Mouse (Mus musculus) intestine, embryonic 14.5 days (tissue): ENCODE measurements around the gene Syne2. TPM values are rescaled to one million over a fixed set of nuclear protein-coding genes. Genes with fewer than 3 reads are reported as not detected.

Experiments
- ATAC-seq: fragments of 200-750 bp; cut with Nextera tagmentation; replicated peaks from 2 replicates; pipeline ENCODE4 v1.8.0; 2017; ENCODE audit warnings: low read depth, moderate number of reproducible peaks, moderate TSS enrichment, moderate library complexity; ENCODE audit not compliant: low FRiP score, low TSS enrichment
- DNase-seq: peaks from one replicate; pipeline ENCODE4 v3.0.0-alpha.2; 2018; ENCODE audit warnings: low spot score
- H3K27ac ChIP-seq: fragments of 300-500 bp; sonication (generic); 2 replicates; pipeline ENCODE4 v1.5.1; 2014; ENCODE audit warnings: low read depth, mild to moderate bottlenecking, control low read depth
- H3K27me3 ChIP-seq: fragments of 300-500 bp; sonication (generic); replicated peaks from 2 replicates; pipeline ENCODE4 v1.6.1; 2014; ENCODE audit warnings: low read length, control low read depth; ENCODE audit not compliant: control insufficient read depth, insufficient read depth
- H3K36me3 ChIP-seq: fragments of 300-500 bp; sonication (generic); 2 replicates; pipeline ENCODE4 v1.6.1; 2014; ENCODE audit warnings: low read length, control low read depth; ENCODE audit not compliant: control insufficient read depth, insufficient read depth
- H3K4me1 ChIP-seq: fragments of 300-500 bp; sonication (generic); replicated peaks from 2 replicates; pipeline ENCODE4 v1.6.1; 2014; ENCODE audit warnings: low read length, control low read depth, mixed read lengths; ENCODE audit not compliant: control insufficient read depth, insufficient read depth
- H3K4me2 ChIP-seq: fragments of 300-500 bp; sonication (generic); 2 replicates; pipeline ENCODE4 v1.6.1; 2014; ENCODE audit warnings: low read length
- H3K4me3 ChIP-seq: fragments of 300-500 bp; sonication (generic); 2 replicates; pipeline ENCODE4 v1.5.1; 2014; ENCODE audit warnings: low read depth, low read length, control low read depth, mixed read lengths
- H3K9ac ChIP-seq: fragments of 300-500 bp; sonication (generic); 2 replicates; pipeline ENCODE4 v1.6.1; 2014; ENCODE audit warnings: mild to moderate bottlenecking, low read length
- H3K9me3 ChIP-seq: fragments of 300-500 bp; sonication (generic); 2 replicates; pipeline ENCODE4 v1.6.1; 2016; ENCODE audit warnings: low read length, control low read depth; ENCODE audit not compliant: control insufficient read depth
- WGBS: fragments of 180-500 bp; shearing (Covaris S2); extraction: QIAGEN DNeasy Blood & Tissue Kit; methylation state at CpG from one replicate; pipeline ENCODE4 v1.1.7; 2014; 5-methylcytosine and 5-hydroxymethylcytosine counted together
- polyA plus RNA-seq: library from polyadenylated mRNA; unstranded; fragments of >200 nt; fragmentation: Nextera tagmentation; extraction: Ambion mirVana; gene quantifications from 2 replicates; pipeline ENCODE4 v1.2.1, GENCODE M21; 2014

Gene Syne2
- polyA plus RNA-seq, 1 experiment from 2014 or later: 41.5 TPM

- DNase-seq (no peak), ATAC-seq (no peak)
- Histone ChIP-seq H3K4me1 (no peaks in the 10 kb centered on the region), H3K36me3 (peaks cover 17% of the 10 kb centered on the region), H3K27ac (no peak overlapping the region), H3K27me3 (no peaks in the 10 kb centered on the region), H3K4me2 (no peak overlapping the region), H3K9me3 (no peaks in the 10 kb centered on the region), H3K9ac (no peak overlapping the region), H3K4me3 (no peak overlapping the region)
- 91% methylated on average over 5 of the region's 5 CpGs for WGBS
These were observed 73.3 kb downstream of the Syne2 start for GRCm38 (mm10) chr12:75891206-75891605.

DNA sequence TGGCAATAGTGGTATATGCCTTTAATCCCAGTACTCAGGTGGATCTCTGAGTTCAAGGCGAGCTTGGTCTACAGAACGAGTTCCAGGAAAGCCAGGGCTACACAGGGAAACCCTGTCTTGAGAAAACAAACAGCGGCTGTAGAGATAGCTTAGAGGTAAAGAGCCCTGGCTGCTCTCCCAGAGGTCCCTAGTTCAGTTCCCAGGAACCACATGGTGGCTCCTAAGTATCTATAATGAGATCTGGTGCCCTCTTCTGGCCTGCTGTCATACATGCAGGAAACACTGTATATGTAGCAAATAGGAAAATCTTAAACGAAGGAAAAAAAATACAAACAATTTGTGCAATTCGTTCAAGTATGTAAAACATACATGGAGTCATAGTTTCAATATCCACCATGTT is 75.5 kb downstream of the Syne2 start:
- Histone ChIP-seq H3K4me3 (no peak overlapping the region), H3K27me3 (no peaks in the 10 kb centered on the region), H3K4me1 (no peaks in the 10 kb centered on the region), H3K9ac (no peak overlapping the region), H3K27ac (no peak overlapping the region), H3K9me3 (no peaks in the 10 kb centered on the region), H3K4me2 (no peak overlapping the region), H3K36me3 (peaks cover 31% of the 10 kb centered on the region)
- DNase-seq (no peak), ATAC-seq (no peak)
- WGBS: 76% methylated on average over 5 of the region's 5 CpGs

- H3K4me2 ChIP-seq: no peak overlapping the region
- H3K4me1 ChIP-seq: no peaks in the 10 kb centered on the region
- no peaks in the 10 kb centered on the region for H3K9me3 ChIP-seq
- H3K27ac ChIP-seq: no peak overlapping the region
- no peak overlapping the region for H3K9ac ChIP-seq
- peaks cover 31% of the 10 kb centered on the region for H3K36me3 ChIP-seq
- H3K4me3 ChIP-seq: no peak overlapping the region
- DNase-seq (no peak), ATAC-seq (no peak)
- H3K27me3 ChIP-seq: no peaks in the 10 kb centered on the region
- WGBS: 76% methylated on average over 9 of the region's 9 CpGs
These were observed 76.5 kb downstream of the Syne2 start for GRCm38 (mm10) chr12:75894316-75894997.

DNA sequence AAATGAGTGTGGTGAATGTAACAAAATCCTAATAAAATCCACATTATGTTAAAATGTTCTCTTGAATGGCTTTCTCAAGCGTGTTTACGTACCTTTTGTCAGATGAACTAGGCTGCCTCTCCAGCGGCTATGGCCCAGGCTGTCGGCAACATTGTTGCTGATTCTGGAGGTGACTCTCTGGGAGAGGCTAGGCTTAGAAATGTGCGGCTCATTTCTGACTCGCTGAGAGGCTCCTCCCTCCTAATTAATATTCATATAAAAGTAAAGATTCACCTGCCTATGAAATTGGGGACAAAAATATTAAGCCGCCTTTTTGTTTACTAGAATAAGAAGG is 77.0 kb downstream of the Syne2 start:
- WGBS: 80% methylated on average over 7 of the region's 7 CpGs
- Histone ChIP-seq H3K4me1 (no peaks in the 10 kb centered on the region), H3K4me3 (no peak overlapping the region), H3K36me3 (peaks cover 31% of the 10 kb centered on the region), H3K27me3 (no peaks in the 10 kb centered on the region), H3K9me3 (no peaks in the 10 kb centered on the region), H3K4me2 (no peak overlapping the region), H3K9ac (no peak overlapping the region), H3K27ac (no peak overlapping the region)
- ATAC-seq: no peak
- no peak for DNase-seq

DNA sequence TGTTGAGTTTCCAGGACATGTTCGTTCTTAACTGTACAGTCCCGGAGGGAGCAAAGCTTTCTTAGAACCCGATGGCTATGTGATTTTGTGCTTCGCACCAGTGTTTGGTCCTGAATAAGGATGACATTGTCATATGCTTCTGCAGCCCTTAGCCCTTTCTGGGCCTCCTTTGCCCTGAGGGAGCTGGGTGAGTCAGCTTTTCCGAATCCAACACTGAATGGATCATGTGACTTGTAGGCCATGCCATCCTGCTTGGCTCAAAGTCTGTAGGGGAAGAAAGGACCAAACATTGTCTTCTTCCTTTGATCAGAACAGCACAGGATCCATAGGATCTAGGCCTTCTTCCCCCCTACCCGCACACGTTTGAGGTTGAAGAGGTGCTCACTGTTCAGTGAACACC is 79.9 kb downstream of the Syne2 start:
- Histone ChIP-seq H3K4me1 (no peaks in the 10 kb centered on the region), H3K9ac (no peak overlapping the region), H3K9me3 (0 out of 2 replicates have a peak, but pooled peaks cover 2% of the 10 kb centered on the region), H3K4me2 (no peak overlapping the region), H3K27ac (no peak overlapping the region), H3K36me3 (peaks cover 24% of the 10 kb centered on the region), H3K27me3 (no peaks in the 10 kb centered on the region), H3K4me3 (no peak overlapping the region)
- DNase-seq (no peak), ATAC-seq (no peak)
- 86% methylated on average over 7 of the region's 7 CpGs for WGBS

DNA sequence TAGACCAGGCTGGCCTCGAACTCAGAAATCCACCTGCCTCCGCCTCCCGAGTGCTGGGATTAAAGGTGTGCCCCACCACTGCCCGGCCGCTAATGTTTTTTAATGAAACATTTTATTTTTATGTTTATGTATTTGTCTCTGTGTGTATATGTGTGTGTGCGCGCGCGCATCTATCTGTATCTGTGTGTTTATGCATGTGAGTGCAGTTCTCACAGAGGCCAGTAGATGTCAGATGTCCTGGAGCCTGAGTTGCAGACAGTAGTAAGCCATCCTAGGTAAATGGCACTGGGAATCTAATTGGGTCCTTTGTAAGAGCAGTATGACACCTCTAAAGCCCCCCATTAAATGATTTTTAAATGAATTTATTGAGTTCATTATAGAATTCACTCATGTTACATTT is 83.8 kb downstream of the Syne2 start:
- ATAC-seq (no peak), DNase-seq (no peak)
- Histone ChIP-seq H3K4me1 (no peaks in the 10 kb centered on the region), H3K4me3 (no peak overlapping the region), H3K27ac (no peak overlapping the region), H3K4me2 (no peak overlapping the region), H3K9ac (no peak overlapping the region), H3K27me3 (no peaks in the 10 kb centered on the region), H3K36me3 (peaks cover 30% of the 10 kb centered on the region), H3K9me3 (0 out of 2 replicates have a peak, but pooled peaks cover 2% of the 10 kb centered on the region)
- WGBS: 99% methylated on average over 9 of the region's 9 CpGs

DNA sequence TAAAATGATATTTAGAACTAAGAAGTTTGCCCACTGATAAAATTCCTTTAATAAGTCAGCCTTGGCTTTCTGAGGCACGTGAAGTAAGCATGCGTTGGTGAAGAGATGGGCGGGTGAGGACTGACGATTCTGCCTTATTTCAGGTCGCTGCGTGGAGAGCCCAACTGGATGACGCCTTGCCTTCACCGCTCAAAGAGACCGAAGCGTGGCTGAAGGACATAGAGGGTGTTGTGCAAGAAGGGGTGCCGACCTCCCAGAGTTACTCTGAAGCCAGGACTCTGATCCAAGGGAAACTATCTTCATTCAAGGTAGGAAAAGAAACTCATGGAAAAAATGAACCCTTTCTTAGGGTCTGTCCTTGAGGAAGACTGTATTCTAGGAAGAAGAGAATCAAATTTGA is 86.1 kb downstream of the Syne2 start:
- H3K4me1 ChIP-seq: no peaks in the 10 kb centered on the region
- peaks cover 21% of the 10 kb centered on the region for H3K36me3 ChIP-seq
- H3K4me3 ChIP-seq: no peak overlapping the region
- H3K4me2 ChIP-seq: no peak overlapping the region
- H3K9ac ChIP-seq: no peak overlapping the region
- no peak for ATAC-seq
- 0 out of 2 replicates have a peak, but pooled peaks cover 2% of the 10 kb centered on the region for H3K9me3 ChIP-seq
- no peaks in the 10 kb centered on the region for H3K27me3 ChIP-seq
- no peak overlapping the region for H3K27ac ChIP-seq
- WGBS: 92% methylated on average over 11 of the region's 11 CpGs
- DNase-seq: no peak

- H3K27me3 ChIP-seq: no peaks in the 10 kb centered on the region
- H3K27ac ChIP-seq: no peak overlapping the region
- no peak overlapping the region for H3K4me2 ChIP-seq
- H3K4me1 ChIP-seq: no peaks in the 10 kb centered on the region
- H3K9ac ChIP-seq: no peak overlapping the region
- ATAC-seq (no peak), DNase-seq (no peak)
- H3K9me3 ChIP-seq: 0 out of 2 replicates have a peak, but pooled peaks cover 2% of the 10 kb centered on the region
- WGBS: 92% methylated on average over 7 of the region's 7 CpGs
- H3K4me3 ChIP-seq: no peak overlapping the region
- peaks cover 26% of the 10 kb centered on the region for H3K36me3 ChIP-seq
These were observed 87.4 kb downstream of the Syne2 start for GRCm38 (mm10) chr12:75905304-75905703.

DNA sequence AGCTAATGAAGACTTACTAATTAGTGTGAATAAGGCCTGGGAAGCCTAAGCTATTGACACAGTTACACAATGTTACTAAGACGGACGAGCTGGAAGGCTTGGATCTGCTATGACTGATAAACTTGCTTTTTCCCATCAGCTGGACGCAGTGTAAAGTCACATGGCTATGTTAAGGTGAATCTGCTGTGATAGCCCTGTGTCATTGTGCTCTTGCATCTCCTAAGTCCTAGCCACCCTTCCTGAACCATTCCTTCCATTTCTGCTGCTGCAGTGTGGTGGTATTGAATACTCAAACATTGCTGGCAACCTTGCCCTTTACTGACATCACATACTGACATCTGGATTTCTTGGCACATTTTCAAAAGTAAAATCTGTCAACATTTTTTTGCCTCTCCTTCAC is 90.5 kb downstream of the Syne2 start:
- no peak overlapping the region for H3K9ac ChIP-seq

More for the DNA sequence above, 90.5 kb downstream of the Syne2 start:
- Histone ChIP-seq H3K4me2 (no peak overlapping the region), H3K9me3 (no peaks in the 10 kb centered on the region), H3K27ac (no peak overlapping the region), H3K36me3 (peaks cover 52% of the 10 kb centered on the region), H3K27me3 (no peaks in the 10 kb centered on the region), H3K4me1 (no peaks in the 10 kb centered on the region), H3K4me3 (no peak overlapping the region)
- WGBS: 88% methylated on average over 3 of the region's 3 CpGs
- ATAC-seq: no peak
- DNase-seq: no peak
